In genomic region chr6:99666318-99667171, GRCm38 (mm10) we compare ENCODE assay signal across 8 mouse cellular contexts. TPM values are rescaled to one million over a fixed set of nuclear protein-coding genes. Genes with fewer than 3 reads are reported as not detected.
A peak's percentile ranks its signal among the peaks of the same experiment; 100 is the strongest.
DNase-seq lines count a peak whose midpoint lies in the region; ATAC-seq lines count a peak whose summit lies in the region.

Eif4e3 (minus strand) TSS chr6:99666771.
Gm20696 (minus strand) TSS chr6:99666797.

- H3K9me3 ChIP-seq in embryonic facial prominence, embryonic 13.5 days = no peaks in the 10 kb centered on the region
- no peaks in the 10 kb centered on the region for H3K9me3 ChIP-seq in heart, embryonic 14.5 days (ENCODE audit: control insufficient read depth, low read length)
- no peaks in the 10 kb centered on the region for H3K9me3 ChIP-seq in kidney, embryonic 16.5 days (ENCODE audit: low read length)

- peak within 1 kb of the TSS; percentile 92 for H3K4me2 ChIP-seq in embryonic facial prominence, embryonic 13.5 days
- H3K4me2 ChIP-seq in heart, embryonic 14.5 days (ENCODE audit: low read length) = peak within 1 kb of the TSS; percentile 89
- peak within 1 kb of the TSS; percentile 82 for H3K4me2 ChIP-seq in kidney, embryonic 16.5 days (replicated peaks; ENCODE audit: low read depth, low read length)

- no peaks in the 10 kb centered on the region for H3K36me3 ChIP-seq in embryonic facial prominence, embryonic 13.5 days
- no peaks in the 10 kb centered on the region for H3K36me3 ChIP-seq in heart, embryonic 14.5 days (ENCODE audit: control insufficient read depth, insufficient read depth, low read length)
- H3K36me3 ChIP-seq in kidney, embryonic 16.5 days (ENCODE audit: insufficient read depth, low read length) = no peaks in the 10 kb centered on the region

- peak; percentile 48 for DNase-seq in CD4-positive helper T cell, adult 2 months (ENCODE audit: low read depth, low spot score)
- peak; percentile 84 for DNase-seq in adrenal gland, postnatal 14 days
- peak; percentile 74 for DNase-seq in lung, postnatal 10 days
- peak; percentile 18 for DNase-seq in ovary, adult 18-20 months (ENCODE audit: low spot score)
- DNase-seq in c-Kit-positive CD71-positive TER-119-positive erythroid progenitor cells, embryonic 14.5 days (ENCODE audit: low spot score) = no peak

- peak within 1 kb of the TSS; percentile 81 for H3K4me3 ChIP-seq in embryonic facial prominence, embryonic 13.5 days
- peak within 1 kb of the TSS; percentile 89 to 94 for H3K4me3 ChIP-seq in heart, embryonic 14.5 days (ENCODE audit: control insufficient read depth in 1 of 2, insufficient read depth in 1 of 2, low read depth in 1 of 2, low read length in 2 of 2)
- peak within 1 kb of the TSS; percentile 80 for H3K4me3 ChIP-seq in kidney, embryonic 16.5 days (ENCODE audit: low read length)

- ATAC-seq in embryonic facial prominence, embryonic 13.5 days (ENCODE audit: insufficient number of reproducible peaks, insufficient read depth, low FRiP score, low TSS enrichment, low read depth) = peak; percentile 64
- peak; percentile 68 for ATAC-seq in heart, embryonic 14.5 days (ENCODE audit: insufficient number of reproducible peaks, insufficient read depth, low FRiP score, low read depth)
- peak; percentile 91 for ATAC-seq in kidney, embryonic 16.5 days (ENCODE audit: low FRiP score, low TSS enrichment)

- WGBS in embryonic facial prominence, embryonic 13.5 days = 1% methylated on average over 68 of the region's 75 CpGs
- WGBS in heart, embryonic 14.5 days = under 1% methylated on average over 64 of the region's 75 CpGs
- under 1% methylated on average over 60 of the region's 75 CpGs for WGBS in kidney, embryonic 16.5 days

- no peaks in the 10 kb centered on the region for H3K27me3 ChIP-seq in embryonic facial prominence, embryonic 13.5 days
- H3K27me3 ChIP-seq in heart, embryonic 14.5 days (ENCODE audit: control insufficient read depth, insufficient read depth, low read length) = no peaks in the 10 kb centered on the region
- H3K27me3 ChIP-seq in kidney, embryonic 16.5 days (ENCODE audit: insufficient read depth, low read length) = 0 out of 2 replicates have a peak, but pooled peaks cover 3% of the 10 kb centered on the region

- peaks cover 28% of the 10 kb centered on the region for H3K4me1 ChIP-seq in embryonic facial prominence, embryonic 13.5 days
- H3K4me1 ChIP-seq in heart, embryonic 14.5 days (ENCODE audit: control insufficient read depth in 2 of 2, insufficient read depth in 2 of 2, low read length in 2 of 2) = peaks cover 5 to 6% of the 10 kb centered on the region in 2 experiments; a peak in 2 of 4 replicates
- peaks cover 28% of the 10 kb centered on the region for H3K4me1 ChIP-seq in kidney, embryonic 16.5 days (ENCODE audit: insufficient read depth, low read length)

- peak within 1 kb of the TSS; percentile 41; the same call in 1 of the 2 replicates for H3K27ac ChIP-seq in embryonic facial prominence, embryonic 13.5 days
- no peak within 1 kb of the TSS for H3K27ac ChIP-seq in heart, embryonic 14.5 days (replicated peaks in 1 of 2; ENCODE audit: control insufficient read depth in 1 of 2, insufficient read depth in 1 of 2, low read depth in 2 of 2, low read length in 2 of 2)
- H3K27ac ChIP-seq in kidney, embryonic 16.5 days (ENCODE audit: low read length) = peak within 1 kb of the TSS; percentile 63

- peak within 1 kb of the TSS; percentile 91 for H3K9ac ChIP-seq in embryonic facial prominence, embryonic 13.5 days
- peak within 1 kb of the TSS; percentile 87 for H3K9ac ChIP-seq in heart, embryonic 14.5 days (ENCODE audit: low read length)
- peak within 1 kb of the TSS; percentile 82 for H3K9ac ChIP-seq in kidney, embryonic 16.5 days (replicated peaks; ENCODE audit: low read length)

RNA-seq across cellular contexts. Expression of gene Eif4e3, which starts in this region (rescaled TPM):
- 32.9 and 33.6 TPM in 2 replicates for total RNA-seq in adrenal gland, postnatal 14 days (2021)
- polyA plus RNA-seq in embryonic facial prominence, embryonic 13.5 days (2015; fragmentation: Nextera tagmentation; extraction: Ambion mirVana) = 15.6 and 16.7 TPM in 2 replicates
- 7.9 and 10.1 TPM in 2 replicates for polyA plus RNA-seq in heart, embryonic 14.5 days (2014; fragmentation: Nextera tagmentation; extraction: Ambion mirVana)
- 17.6 and 18.5 TPM in 2 replicates for polyA plus RNA-seq in kidney, embryonic 16.5 days (2015; fragmentation: Nextera tagmentation; extraction: Ambion mirVana)

RNA-seq across cellular contexts. Expression of gene Gm20696, which starts in this region (rescaled TPM):
- total RNA-seq in adrenal gland, postnatal 14 days (2021) = 5.0 and 7.7 TPM in 2 replicates
- 3.2 and 3.4 TPM in 2 replicates for polyA plus RNA-seq in embryonic facial prominence, embryonic 13.5 days (2015; fragmentation: Nextera tagmentation; extraction: Ambion mirVana)
- 3.9 and 4.2 TPM in 2 replicates for polyA plus RNA-seq in heart, embryonic 14.5 days (2014; fragmentation: Nextera tagmentation; extraction: Ambion mirVana)
- 1.7 and 2.1 TPM in 2 replicates for polyA plus RNA-seq in kidney, embryonic 16.5 days (2015; fragmentation: Nextera tagmentation; extraction: Ambion mirVana)

Comparison
In these comparisons a context has a peak if more than half of its experiments do, and no peak if none do; other contexts are left out.
1. H3K27ac ChIP-seq: peak in embryonic facial prominence, embryonic 13.5 days (single experiment) and kidney, embryonic 16.5 days (single experiment); none in heart, embryonic 14.5 days (0 of 2).
2. Peak in every context shown above with its lines, with median percentiles within 50 percentile points of each other: ATAC-seq, H3K4me2 ChIP-seq, H3K4me3 ChIP-seq and H3K9ac ChIP-seq.